Mouse (Mus musculus): ENCODE data around the gene Olfr153.

- TF ChIP-seq CTCF (IDR thresholded peaks at IDR 0.05; ENCODE audit: control insufficient read depth, insufficient read depth, low read length) (no peak), POLR2A (IDR thresholded peaks at IDR 0.05; ENCODE audit: borderline replicate concordance, control insufficient read depth, low read depth, low read length) (no peak)
These were observed 15.0 kb upstream of the Olfr153 start for GRCm38 (mm10) chr2:87516581-87516980.
